Mouse (Mus musculus): ENCODE data around the gene B3galt4. TPM values are rescaled to one million over a fixed set of nuclear protein-coding genes. Genes with fewer than 3 reads are reported as not detected.
A peak's percentile ranks its signal among the peaks of the same experiment; 100 is the strongest.

Gene B3galt4
- polyA plus RNA-seq, 1 experiment from 2014 or later: 8.3 TPM

DNA sequence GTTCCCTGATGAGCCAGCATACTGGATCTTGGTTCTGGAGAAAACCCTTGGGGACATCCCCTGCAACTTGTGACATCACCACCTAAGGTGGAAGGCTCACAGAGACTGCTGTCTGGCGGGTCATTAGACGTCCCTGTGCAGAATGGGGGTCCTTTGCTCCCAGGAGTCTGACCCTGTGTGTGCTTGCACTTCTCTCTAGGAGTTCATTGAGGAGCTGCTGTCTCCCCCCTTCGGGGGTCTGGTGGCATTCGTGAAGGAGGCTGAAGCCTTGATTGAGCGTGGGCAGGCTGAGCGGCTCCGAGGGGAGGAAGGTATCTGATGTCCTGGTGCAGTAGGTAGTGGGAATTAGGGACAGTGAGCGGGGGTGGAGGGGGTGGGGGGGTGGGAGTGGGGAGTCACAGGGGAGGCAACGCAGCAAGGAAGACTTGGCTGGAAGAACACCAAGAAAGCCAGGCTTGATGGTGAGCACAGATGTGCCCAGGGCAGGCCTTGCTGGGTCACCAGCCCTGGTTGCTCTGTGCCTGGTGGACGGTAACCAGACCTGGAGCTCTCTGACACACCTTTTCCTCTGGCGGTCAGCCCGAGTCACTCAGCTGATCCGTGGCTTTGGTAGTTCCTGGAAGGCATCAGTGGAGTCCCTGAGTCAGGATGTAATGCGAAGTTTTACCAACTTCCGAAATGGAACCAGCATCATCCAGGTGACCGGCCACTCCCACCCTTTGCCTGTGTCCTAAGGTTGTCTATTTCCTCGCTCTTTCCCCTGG is 14.0 kb upstream of the B3galt4 start:
- Histone ChIP-seq H3K4me1 (no peaks in the 10 kb centered on the region), H3K9me3 (no peaks in the 10 kb centered on the region), H3K27me3 (no peaks in the 10 kb centered on the region), H3K4me3 (no peak overlapping the region), H3K27ac (no peak overlapping the region), H3K9ac (no peak overlapping the region), H3K36me3 (peaks cover 58% of the 10 kb centered on the region), H3K4me2 (no peak overlapping the region)
- WGBS: 91% methylated on average over 17 of the region's 17 CpGs
- no peak for ATAC-seq (ENCODE audit: insufficient number of reproducible peaks, low FRiP score, low TSS enrichment, low read depth)

DNA sequence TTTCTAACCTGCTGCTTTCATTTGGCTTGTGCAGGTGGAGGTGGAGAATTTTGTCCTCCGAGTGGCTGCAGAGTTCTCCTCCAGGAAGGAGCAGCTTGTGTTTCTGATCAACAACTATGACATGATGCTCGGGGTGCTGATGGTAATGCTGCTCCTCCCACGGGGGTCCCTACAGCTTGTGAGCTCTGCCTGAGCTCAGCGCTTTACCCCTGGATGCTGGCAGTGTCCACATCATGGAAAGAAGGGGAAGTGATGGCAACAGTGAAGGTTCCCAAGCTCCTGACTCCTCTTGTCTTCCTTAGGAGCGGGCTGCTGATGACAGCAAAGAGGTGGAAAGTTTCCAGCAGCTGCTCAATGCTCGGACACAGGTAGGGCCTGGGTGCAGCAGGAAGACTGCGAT is 11.6 kb upstream of the B3galt4 start:
- Histone ChIP-seq H3K36me3 (peaks cover 82% of the 10 kb centered on the region), H3K4me2 (no peak overlapping the region), H3K9ac (no peak overlapping the region), H3K4me3 (no peak overlapping the region), H3K9me3 (no peaks in the 10 kb centered on the region), H3K4me1 (0 out of 2 replicates have a peak, but pooled peaks cover 2% of the 10 kb centered on the region), H3K27ac (no peak overlapping the region), H3K27me3 (no peaks in the 10 kb centered on the region)
- ATAC-seq (ENCODE audit: insufficient number of reproducible peaks, low FRiP score, low TSS enrichment, low read depth): no peak
- WGBS: 94% methylated on average over 7 of the region's 7 CpGs

DNA sequence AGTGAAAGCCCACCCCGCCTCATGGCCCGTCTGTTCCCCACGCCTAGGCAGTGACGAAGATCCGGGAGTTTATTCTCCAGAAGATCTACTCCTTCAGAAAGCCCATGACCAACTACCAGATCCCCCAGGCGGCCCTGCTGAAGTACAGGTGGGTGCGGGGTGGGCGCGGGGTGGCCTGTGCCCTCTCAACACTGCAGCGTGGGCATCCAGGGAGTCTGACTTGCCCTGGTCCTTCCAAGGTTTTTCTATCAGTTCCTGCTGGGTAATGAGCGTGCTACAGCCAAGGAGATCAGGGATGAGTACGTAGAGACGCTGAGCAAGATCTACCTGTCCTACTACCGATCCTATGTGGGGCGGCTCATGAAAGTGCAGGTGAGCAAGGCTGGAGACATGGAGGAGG is 8.7 kb upstream of the B3galt4 start:
- no peaks in the 10 kb centered on the region for H3K27me3 ChIP-seq
- WGBS: 93% methylated on average over 15 of the region's 15 CpGs
- H3K9me3 ChIP-seq: no peaks in the 10 kb centered on the region
- no peak overlapping the region for H3K4me2 ChIP-seq
- ATAC-seq (ENCODE audit: insufficient number of reproducible peaks, low FRiP score, low TSS enrichment, low read depth): no peak
- H3K4me1 ChIP-seq: peaks cover 14% of the 10 kb centered on the region
- no peak overlapping the region for H3K9ac ChIP-seq
- H3K36me3 ChIP-seq: peaks cover 68% of the 10 kb centered on the region
- H3K4me3 ChIP-seq: no peak overlapping the region
- no peak overlapping the region for H3K27ac ChIP-seq

DNA sequence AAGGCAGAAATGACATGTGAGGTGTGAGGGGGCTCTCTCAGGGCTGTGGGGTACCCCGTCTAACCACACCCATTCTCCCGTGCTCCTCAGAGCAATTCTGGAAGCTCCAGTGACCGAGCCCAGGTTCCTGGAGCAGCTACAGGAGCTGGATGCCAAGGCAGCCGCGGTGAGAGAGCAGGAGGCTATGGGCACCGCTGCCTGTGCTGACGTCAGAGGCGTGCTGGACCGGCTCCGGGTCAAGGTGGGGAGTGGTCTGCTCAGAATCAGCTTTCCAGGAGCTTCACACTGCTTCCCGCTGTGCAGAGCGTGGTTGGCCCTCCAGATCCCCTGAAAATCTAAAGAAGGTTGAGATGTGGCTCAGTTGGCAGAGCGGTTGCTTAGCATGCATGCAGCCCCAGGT is 7.8 kb upstream of the B3galt4 start:
- Histone ChIP-seq H3K27ac (no peak overlapping the region), H3K27me3 (no peaks in the 10 kb centered on the region), H3K4me3 (no peak overlapping the region), H3K9ac (no peak overlapping the region), H3K9me3 (no peaks in the 10 kb centered on the region), H3K4me2 (no peak overlapping the region), H3K36me3 (peaks cover 66% of the 10 kb centered on the region), H3K4me1 (peaks cover 21% of the 10 kb centered on the region)
- 96% methylated on average over 13 of the region's 13 CpGs for WGBS
- ATAC-seq (ENCODE audit: insufficient number of reproducible peaks, low FRiP score, low TSS enrichment, low read depth): no peak

DNA sequence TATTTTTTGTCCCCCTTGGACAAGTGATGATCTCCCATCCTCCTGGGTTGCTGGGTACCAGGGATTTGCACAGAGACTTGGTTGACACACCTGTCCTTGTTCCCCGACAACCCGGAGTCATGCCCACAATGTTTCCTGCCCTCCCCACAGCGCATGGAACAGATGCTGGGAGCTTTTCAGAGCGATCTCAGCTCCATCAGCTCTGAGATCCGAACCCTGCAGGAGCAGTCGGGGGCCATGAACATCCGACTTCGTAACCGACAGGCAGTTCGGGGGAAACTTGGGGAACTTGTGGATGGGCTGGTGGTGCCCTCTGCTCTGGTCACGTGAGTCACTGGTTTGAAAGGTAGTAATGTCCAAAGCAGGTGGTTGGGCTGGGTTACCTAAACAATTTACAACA is 7.2 kb upstream of the B3galt4 start:
- Histone ChIP-seq H3K27me3 (no peaks in the 10 kb centered on the region), H3K4me1 (peaks cover 27% of the 10 kb centered on the region), H3K4me3 (no peak overlapping the region), H3K9me3 (no peaks in the 10 kb centered on the region), H3K36me3 (peaks cover 66% of the 10 kb centered on the region), H3K9ac (no peak overlapping the region), H3K4me2 (no peak overlapping the region), H3K27ac (no peak overlapping the region)
- no peak for ATAC-seq (ENCODE audit: insufficient number of reproducible peaks, low FRiP score, low TSS enrichment, low read depth)
- WGBS: 92% methylated on average over 11 of the region's 11 CpGs

DNA sequence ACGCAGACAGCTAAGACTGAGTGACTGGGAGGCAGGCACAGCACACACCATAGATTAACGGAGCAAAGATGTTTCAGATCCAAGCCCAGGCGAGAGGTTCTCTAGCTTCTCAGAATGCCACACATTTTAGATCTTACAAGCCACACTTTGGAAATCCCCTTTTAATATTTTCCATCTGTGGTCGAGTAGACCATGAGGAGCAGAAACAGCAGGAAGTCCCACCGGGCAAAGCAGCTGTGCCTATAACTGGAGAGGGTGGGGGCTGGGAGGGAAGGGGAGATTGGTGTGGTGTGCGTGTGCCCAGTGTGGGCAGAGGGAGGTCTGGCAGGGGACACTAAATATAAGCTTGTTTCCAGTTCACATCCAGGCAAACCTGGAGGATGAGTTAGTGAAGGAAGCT is 6.2 kb upstream of the B3galt4 start:
- peaks cover 37% of the 10 kb centered on the region for H3K4me1 ChIP-seq
- no peak overlapping the region for H3K4me2 ChIP-seq
- no peak overlapping the region for H3K27ac ChIP-seq
- no peak overlapping the region for H3K4me3 ChIP-seq
- WGBS: 45% methylated on average over 6 of the region's 6 CpGs
- peaks cover 66% of the 10 kb centered on the region for H3K36me3 ChIP-seq
- no peak overlapping the region for H3K9ac ChIP-seq
- H3K9me3 ChIP-seq: no peaks in the 10 kb centered on the region
- H3K27me3 ChIP-seq: no peaks in the 10 kb centered on the region
- ATAC-seq (ENCODE audit: insufficient number of reproducible peaks, low FRiP score, low TSS enrichment, low read depth): no peak

DNA sequence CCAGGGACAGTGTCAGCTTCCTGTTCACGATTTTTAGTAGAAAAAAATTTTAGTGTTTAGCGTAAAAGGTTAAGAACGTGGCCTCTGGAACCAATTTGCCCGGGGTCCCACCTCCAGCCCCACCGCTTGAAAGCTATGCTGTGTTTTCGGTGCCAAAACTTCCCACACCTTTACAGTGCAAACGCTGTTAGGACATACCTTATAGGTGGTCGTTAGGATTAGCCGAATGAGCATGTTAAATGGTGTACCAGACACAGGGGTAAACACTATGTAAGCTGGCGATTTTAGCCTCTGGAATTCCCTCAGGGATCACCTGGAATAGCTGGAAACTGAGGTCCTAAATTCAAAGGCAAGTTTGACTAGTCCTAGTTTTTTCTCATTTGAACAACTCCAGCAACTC is 5.0 kb upstream of the B3galt4 start:
- Histone ChIP-seq H3K27ac (peak overlapping the region; percentile 92), H3K9me3 (no peaks in the 10 kb centered on the region), H3K9ac (peak overlapping the region; percentile 80), H3K36me3 (peaks cover 66% of the 10 kb centered on the region), H3K4me2 (peak overlapping the region; percentile 72), H3K27me3 (no peaks in the 10 kb centered on the region), H3K4me1 (peaks cover 49% of the 10 kb centered on the region), H3K4me3 (peak overlapping the region; percentile 82)
- WGBS: 5% methylated on average over 10 of the region's 10 CpGs
- ATAC-seq (ENCODE audit: insufficient number of reproducible peaks, low FRiP score, low TSS enrichment, low read depth): no peak

DNA sequence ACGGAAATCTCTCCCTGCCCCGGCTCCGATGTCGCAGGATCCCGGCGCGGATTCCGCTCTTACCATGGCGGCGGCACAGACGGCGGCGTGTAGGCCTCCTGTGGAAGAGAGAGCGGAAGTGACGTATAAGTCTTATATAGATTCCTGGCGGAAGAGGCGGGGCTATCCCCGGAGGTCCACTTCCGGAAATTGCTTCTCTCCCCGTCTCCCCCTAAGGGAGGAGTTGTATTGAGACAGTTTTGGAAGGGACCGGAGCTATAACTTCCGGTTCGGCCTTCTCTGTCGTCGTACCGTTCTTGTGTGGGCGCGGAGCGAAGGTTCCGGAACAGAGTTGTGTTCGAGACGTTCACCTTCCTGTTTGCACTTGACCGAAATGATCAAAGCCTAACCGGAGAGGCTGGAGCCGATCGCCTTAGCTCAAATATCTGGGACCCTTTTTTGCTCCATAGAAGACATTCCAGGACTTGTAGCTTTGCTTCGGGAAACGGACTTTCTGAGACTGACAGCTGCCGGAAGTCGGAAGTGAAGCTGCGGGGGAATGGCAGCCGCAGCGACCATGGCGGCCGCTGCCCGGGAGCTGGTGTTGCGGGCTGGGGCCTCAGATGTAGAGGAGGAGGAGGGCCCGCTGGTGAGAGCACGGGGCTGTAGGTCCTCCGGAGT is 4.4 kb upstream of the B3galt4 start, which contains the start of the genes Vps52 and Rps18:
Gene Vps52 (plus strand): TSS at position 258 of the 660 bp plus-strand sequence.
Gene Rps18 (minus strand): TSS at position 447 of the 660 bp plus-strand sequence.
- peak within 1 kb of the TSS; percentile 95 for H3K9ac ChIP-seq
- H3K4me3 ChIP-seq: peak within 1 kb of the TSS; percentile 82
- under 1% methylated on average over 50 of the region's 50 CpGs for WGBS
- peak; percentile 83 for ATAC-seq (ENCODE audit: insufficient number of reproducible peaks, low FRiP score, low TSS enrichment, low read depth)
- peak within 1 kb of the TSS; percentile 94 for H3K27ac ChIP-seq
- H3K4me2 ChIP-seq: peak within 1 kb of the TSS; percentile 84
- H3K4me1 ChIP-seq: peaks cover 55% of the 10 kb centered on the region
- H3K27me3 ChIP-seq: no peaks in the 10 kb centered on the region
- peaks cover 59% of the 10 kb centered on the region for H3K36me3 ChIP-seq
- H3K9me3 ChIP-seq: no peaks in the 10 kb centered on the region

DNA sequence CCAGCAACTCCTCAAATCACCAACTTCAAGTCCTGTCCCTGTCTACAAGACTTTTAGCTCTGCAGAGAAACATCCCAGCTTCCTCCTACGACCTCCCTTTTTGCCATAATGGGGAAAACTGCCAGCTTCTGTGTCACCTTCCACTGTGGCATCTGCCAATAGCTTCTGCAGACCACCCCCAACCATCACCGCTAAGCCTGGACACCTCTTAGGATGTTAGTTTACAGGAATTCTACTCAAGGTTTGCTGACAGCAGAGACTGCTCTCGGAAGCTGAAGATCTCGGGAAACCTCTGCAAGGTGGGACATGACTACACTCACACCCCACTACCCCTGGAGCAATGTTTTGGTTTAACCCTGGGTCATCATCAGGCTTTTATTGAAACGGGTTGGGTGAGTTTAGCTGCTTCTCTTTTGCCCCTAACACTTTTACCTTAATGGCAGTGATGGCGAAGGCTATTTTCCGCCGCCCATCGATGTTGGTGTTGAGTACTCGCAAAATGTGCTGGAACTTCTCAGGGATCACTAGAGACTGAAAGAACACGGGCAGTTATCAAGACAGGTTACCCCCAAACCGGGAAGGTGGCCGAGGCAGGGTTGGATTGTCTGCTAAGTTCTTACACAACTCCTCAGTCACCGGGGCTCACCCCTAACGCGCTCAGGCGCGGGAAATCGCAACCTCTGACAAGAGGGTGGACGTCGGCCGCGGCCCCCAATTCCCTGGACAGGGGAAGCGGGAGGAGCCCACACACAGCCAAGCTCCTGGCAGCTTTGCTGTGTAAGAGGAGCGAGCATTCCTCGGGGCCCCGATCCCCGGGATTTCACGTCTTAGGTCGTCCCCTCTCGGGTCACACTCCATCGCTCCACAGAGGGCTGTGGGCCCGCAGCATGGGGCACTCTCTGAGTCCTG is 3.6 kb upstream of the B3galt4 start:
- H3K27ac ChIP-seq: peak overlapping the region; percentile 94
- H3K9ac ChIP-seq: peak overlapping the region; percentile 95
- peak overlapping the region; percentile 82 for H3K4me3 ChIP-seq
- H3K9me3 ChIP-seq: no peaks in the 10 kb centered on the region
- no peaks in the 10 kb centered on the region for H3K27me3 ChIP-seq
- ATAC-seq (ENCODE audit: insufficient number of reproducible peaks, low FRiP score, low TSS enrichment, low read depth): peak; percentile 2; the same call in 1 of the 2 replicates
- WGBS: under 1% methylated on average over 33 of the region's 33 CpGs
- H3K36me3 ChIP-seq: peaks cover 55% of the 10 kb centered on the region
- H3K4me1 ChIP-seq: peaks cover 63% of the 10 kb centered on the region
- H3K4me2 ChIP-seq: peak overlapping the region; percentile 84

DNA sequence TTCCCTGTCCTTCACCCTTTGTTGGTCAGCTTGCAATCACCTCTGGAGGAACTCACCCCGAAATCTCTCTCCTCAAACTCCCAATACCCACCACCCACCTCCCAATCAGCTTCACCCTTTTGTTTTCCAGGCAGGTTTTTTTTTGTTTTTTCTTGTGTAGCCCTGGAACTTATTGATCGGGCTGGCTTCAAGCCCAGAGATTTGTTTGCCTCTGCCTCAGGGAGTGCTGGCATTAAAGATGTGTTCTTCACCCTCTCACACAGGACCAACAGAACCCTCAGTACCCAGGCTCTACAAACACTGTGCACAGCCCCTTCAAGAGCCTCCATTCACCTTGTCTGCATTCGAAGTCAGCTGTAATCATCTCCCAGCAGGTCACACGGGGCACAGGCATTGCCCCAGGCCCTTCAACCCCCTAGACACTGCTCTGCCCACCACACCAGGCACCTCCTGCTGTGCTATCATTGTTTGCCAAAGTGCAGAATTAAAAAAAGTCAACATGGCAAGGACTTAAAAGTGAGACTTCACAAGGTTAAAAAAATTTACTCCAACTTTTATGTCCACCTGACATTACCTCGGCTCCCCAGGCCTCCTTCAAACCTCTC is 2.8 kb upstream of the B3galt4 start:
- Histone ChIP-seq H3K4me1 (peaks cover 68% of the 10 kb centered on the region), H3K9ac (peak overlapping the region; percentile 95), H3K9me3 (no peaks in the 10 kb centered on the region), H3K36me3 (peaks cover 52% of the 10 kb centered on the region), H3K4me2 (peak overlapping the region; percentile 84), H3K27me3 (no peaks in the 10 kb centered on the region), H3K4me3 (peak overlapping the region; percentile 82), H3K27ac (peak overlapping the region; percentile 94; the same call in 1 of the 2 replicates)
- ATAC-seq (ENCODE audit: insufficient number of reproducible peaks, low FRiP score, low TSS enrichment, low read depth): no peak
- 40% methylated on average over 5 of the region's 5 CpGs for WGBS

DNA sequence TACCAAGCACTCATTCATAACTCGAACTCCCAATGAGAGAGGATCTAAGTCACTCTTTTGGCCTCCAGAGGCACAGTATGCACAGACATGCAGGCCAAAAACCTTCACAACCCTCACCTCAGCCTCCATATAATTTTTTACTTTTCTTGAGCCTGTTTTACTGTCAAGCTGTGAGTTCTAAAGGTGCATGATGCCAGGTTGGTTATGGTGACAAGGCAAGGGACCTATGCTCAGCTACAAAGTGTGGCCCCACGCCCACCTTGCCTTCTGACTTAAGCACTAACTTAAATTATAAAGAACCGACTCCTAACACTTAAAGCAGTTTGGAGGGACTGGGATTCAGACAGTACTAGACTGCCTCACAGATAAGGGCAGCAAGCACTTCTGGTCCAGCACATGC is 2.0 kb upstream of the B3galt4 start:
- Histone ChIP-seq H3K27ac (no peak overlapping the region), H3K4me1 (peaks cover 74% of the 10 kb centered on the region), H3K4me3 (0 out of 2 replicates have a peak overlapping the region, but pooled peaks have one; percentile 0), H3K36me3 (peaks cover 52% of the 10 kb centered on the region), H3K9ac (no peak overlapping the region), H3K27me3 (no peaks in the 10 kb centered on the region), H3K9me3 (no peaks in the 10 kb centered on the region), H3K4me2 (0 out of 2 replicates have a peak overlapping the region, but pooled peaks have one; percentile 3)
- 82% methylated on average over 3 of the region's 3 CpGs for WGBS
- no peak for ATAC-seq (ENCODE audit: insufficient number of reproducible peaks, low FRiP score, low TSS enrichment, low read depth)
